Mouse (Mus musculus): Measurements from ENCODE around the gene Cfap73. TPM values are rescaled to one million over a fixed set of nuclear protein-coding genes. Genes with fewer than 3 reads are reported as not detected.

Cfap73 gene
- total RNA-seq (2012; rRNA removed) (not detected in 2 replicates), total RNA-seq (2014; rRNA removed) (not detected in 2 replicates), polyA plus RNA-seq (2012; ENCODE audit: insufficient read length, low read depth) (0.26 TPM in 1 of 2 replicates, not detected in the other)

DNA sequence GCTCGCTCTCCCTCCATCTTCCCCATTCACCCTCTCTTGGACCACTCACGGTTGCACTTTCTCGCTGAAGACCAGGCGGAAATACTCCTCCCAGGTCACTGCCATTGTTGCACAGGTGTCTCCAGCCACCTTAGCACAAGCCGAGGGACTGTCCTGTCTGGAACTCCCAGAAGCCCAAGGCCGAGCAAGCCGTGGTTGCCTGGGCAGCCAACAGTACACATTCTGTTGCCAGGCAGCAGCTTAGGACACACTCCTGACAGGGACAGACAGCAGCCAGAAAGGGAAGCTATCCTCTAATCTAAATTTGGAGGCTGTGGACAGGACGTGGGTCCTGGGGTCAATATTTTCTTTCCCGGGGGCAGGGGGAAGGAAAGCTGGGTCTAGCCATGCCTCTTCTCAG is at the start of gene Cfap73:
Cfap73 (minus strand) TSS at position 105 of the 400 bp plus-strand sequence.
- no peak within 1 kb of the TSS for H3K4me3 ChIP-seq (replicated peaks in 1 of 3; ENCODE audit: low read depth in 2 of 3, low read length in 2 of 3, poor library complexity in 1 of 3)

DNA sequence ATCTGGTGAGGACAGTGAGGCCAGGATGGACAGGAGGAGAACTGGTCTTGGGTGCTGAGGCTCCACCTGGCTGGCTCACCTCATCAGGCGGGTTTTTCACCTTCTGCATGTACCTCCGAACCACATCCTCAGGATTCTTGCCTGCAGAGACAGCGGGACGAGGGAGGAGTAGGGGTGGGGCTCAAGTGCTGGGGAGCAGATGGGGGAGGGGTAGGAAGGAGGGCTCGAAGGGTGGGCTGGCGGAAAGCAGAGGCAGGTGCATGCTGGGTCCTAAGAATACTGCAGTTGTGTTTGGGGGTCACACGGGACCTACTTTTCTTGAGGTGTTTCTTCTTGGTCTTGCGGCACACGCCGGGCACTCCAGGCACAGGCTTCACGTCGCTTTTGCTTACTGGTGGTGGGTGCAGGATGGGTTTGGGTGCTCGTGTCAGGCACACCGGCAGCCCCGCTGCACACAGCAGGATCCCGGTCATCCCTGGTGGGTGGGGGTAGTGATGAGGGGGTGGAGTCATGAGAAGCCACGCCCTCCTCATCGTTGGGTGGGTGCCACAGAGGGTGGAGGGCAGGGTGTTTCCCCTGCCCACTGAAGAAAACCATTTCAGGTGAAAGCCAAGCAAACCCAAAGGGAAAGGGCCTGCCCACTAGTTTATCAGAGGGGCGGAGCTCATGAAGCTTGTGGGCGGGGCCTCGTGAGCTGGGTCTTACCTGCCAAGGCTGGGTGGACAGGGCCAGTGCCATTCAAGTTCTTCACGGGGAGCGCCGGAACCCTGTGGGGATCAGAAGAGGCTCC is 49.1 kb upstream of the Cfap73 start:
- TF ChIP-seq POLR2AphosphoS2 (IDR thresholded peaks at IDR 0.05; ENCODE audit: low read depth, low read length) (no peak), E2F4 (IDR thresholded peaks at IDR 0.05; ENCODE audit: insufficient replicate concordance, low read depth, low read length) (no peak), MAZ (IDR thresholded peaks at IDR 0.05; ENCODE audit: low read depth, low read length) (no peak), USF2 (conservative IDR thresholded peaks at IDR 0.05; ENCODE audit: low read depth, low read length) (no peak), MAFK (IDR thresholded peaks at IDR 0.05; ENCODE audit: insufficient replicate concordance, low read length) (no peak), NELFE (IDR thresholded peaks at IDR 0.05; ENCODE audit: low read depth, low read length) (no peak), TBP (conservative IDR thresholded peaks at IDR 0.05; ENCODE audit: low read depth, low read length) (no peak), ZMIZ1 (IDR thresholded peaks at IDR 0.05; ENCODE audit: low read depth, low read length) (no peak), UBTF (IDR thresholded peaks at IDR 0.05; ENCODE audit: low read depth, low read length) (no peak), SIN3A (IDR thresholded peaks at IDR 0.05; ENCODE audit: low read length) (no peak), BHLHE40 (IDR thresholded peaks at IDR 0.05; ENCODE audit: low read depth, low read length) (no peak), ZKSCAN1 (IDR thresholded peaks at IDR 0.05; ENCODE audit: borderline replicate concordance, low read depth, low read length) (no peak), GABPA (IDR thresholded peaks at IDR 0.05; ENCODE audit: insufficient replicate concordance, low read depth, low read length) (no peak), ZNF384 (IDR thresholded peaks at IDR 0.05; ENCODE audit: low read depth, low read length) (no peak), CTCF (conservative IDR thresholded peaks at IDR 0.05 in 1 of 2, IDR thresholded peaks at IDR 0.05 in 1 of 2; ENCODE audit: low read depth in 2 of 2, low read length in 2 of 2) (no peak), KAT2A (IDR thresholded peaks at IDR 0.05; ENCODE audit: insufficient replicate concordance, low read length) (no peak), MXI1 (IDR thresholded peaks at IDR 0.05; ENCODE audit: low read depth, low read length) (no peak), ELF1 (IDR thresholded peaks at IDR 0.05; ENCODE audit: low read depth, low read length) (no peak)

More for the DNA sequence above, at the start of gene Cfap73:
- dilution Hi-C loops (cut with MboI; ENCODE audit: extremely low pct_ligation_motif_present, extremely low pct_unique_long_range_greater_than_20kb, low sequenced_read_pairs) (no loop called here), in situ Hi-C loops (cut with MboI; ENCODE audit: low pct_ligation_motif_present, low pct_unique_long_range_greater_than_20kb, low sequenced_read_pairs) (no loop called here)
- Histone ChIP-seq H3K9ac (ENCODE audit: insufficient read depth, low read depth) (no peak within 1 kb of the TSS), H3K4me1 (ENCODE audit: control insufficient read depth in 1 of 2, insufficient read depth in 2 of 2) (peaks cover 15 to 26% of the 10 kb centered on the region in 2 experiments), H3K9me3 (replicated peaks; ENCODE audit: low read length) (peaks cover 23% of the 10 kb centered on the region), H3K27me3 (replicated peaks) (no peaks in the 10 kb centered on the region), H3K36me3 (replicated peaks in 1 of 2; ENCODE audit: control insufficient read depth in 1 of 2, insufficient read depth in 1 of 2, low read length in 1 of 2) (peaks cover 2 to 16% of the 10 kb centered on the region in 2 experiments), H3K4me2 (ENCODE audit: insufficient read depth, low read depth, poor library complexity, severe bottlenecking) (no peak within 1 kb of the TSS), H3K27ac (ENCODE audit: insufficient read depth, low read depth) (no peak within 1 kb of the TSS), H3K79me2 (replicated peaks; ENCODE audit: control insufficient read depth, extremely low read depth, insufficient read depth, poor library complexity, severe bottlenecking) (no peaks in the 10 kb centered on the region)
- no peak for TF ChIP-seq RCOR1 (conservative IDR thresholded peaks at IDR 0.05; ENCODE audit: low read depth, low read length)
- TF ChIP-seq JUN (IDR thresholded peaks at IDR 0.05; ENCODE audit: insufficient read depth, low read depth, low read length): no peak
- no peak for TF ChIP-seq IRF4 (IDR thresholded peaks at IDR 0.05; ENCODE audit: low read depth, low read length)
- TF ChIP-seq MYC (IDR thresholded peaks at IDR 0.05; ENCODE audit: low read depth, low read length): no peak
- 0 out of 2 replicates have a peak, but pooled peaks have one; percentile 6 for TF ChIP-seq TCF12 (IDR thresholded peaks at IDR 0.05; ENCODE audit: low read depth, low read length)
- no peak for TF ChIP-seq MAZ (IDR thresholded peaks at IDR 0.05; ENCODE audit: low read depth, low read length)
- no peak for TF ChIP-seq KAT2A (IDR thresholded peaks at IDR 0.05; ENCODE audit: insufficient replicate concordance, low read length)
- TF ChIP-seq ELF1 (IDR thresholded peaks at IDR 0.05; ENCODE audit: low read depth, low read length): no peak
- DNase-seq (ENCODE audit: extremely low read depth): no peak

More for the DNA sequence above, 49.1 kb upstream of the Cfap73 start:
- in situ Hi-C loops (cut with MboI; ENCODE audit: low pct_ligation_motif_present, low pct_unique_long_range_greater_than_20kb, low sequenced_read_pairs): no loop called here
- H3K79me2 ChIP-seq (replicated peaks; ENCODE audit: control insufficient read depth, extremely low read depth, insufficient read depth, poor library complexity, severe bottlenecking): no peaks in the 10 kb centered on the region
- H3K4me2 ChIP-seq (ENCODE audit: insufficient read depth, low read depth, poor library complexity, severe bottlenecking): no peak overlapping the region
- no peak for DNase-seq (ENCODE audit: extremely low read depth)
- no peak overlapping the region for H3K9ac ChIP-seq (ENCODE audit: insufficient read depth, low read depth)
- H3K9me3 ChIP-seq (replicated peaks; ENCODE audit: low read length): no peaks in the 10 kb centered on the region
- H3K4me1 ChIP-seq (ENCODE audit: control insufficient read depth in 1 of 2, insufficient read depth in 2 of 2): peaks cover 13 to 52% of the 10 kb centered on the region in 2 experiments
- peaks cover 5 to 28% of the 10 kb centered on the region in 2 experiments for H3K36me3 ChIP-seq (replicated peaks in 1 of 2; ENCODE audit: control insufficient read depth in 1 of 2, insufficient read depth in 1 of 2, low read length in 1 of 2)
- dilution Hi-C loops (cut with MboI; ENCODE audit: extremely low pct_ligation_motif_present, extremely low pct_unique_long_range_greater_than_20kb, low sequenced_read_pairs): no loop called here
- H3K27me3 ChIP-seq (replicated peaks): no peaks in the 10 kb centered on the region
- H3K4me3 ChIP-seq (replicated peaks in 1 of 3; ENCODE audit: low read depth in 2 of 3, low read length in 2 of 3, poor library complexity in 1 of 3): no peak overlapping the region
- no peak overlapping the region for H3K27ac ChIP-seq (ENCODE audit: insufficient read depth, low read depth)

Data from CH12.LX (cell line).